Mouse (Mus musculus) kidney, embryonic 16.5 days (tissue): ENCODE measurements at regions not wholly inside any gene's neighbourhood (a gene's known extent, or its start where the extent isn't known, plus 50 kb on each side); places are given as distances from the start of the nearest gene placed in this dataset.

Experiments
- ATAC-seq: fragments of 200-750 bp; cut with Nextera tagmentation; 2 replicates; pipeline ENCODE4 v1.8.0; 2017; ENCODE audit warnings: moderate TSS enrichment; ENCODE audit not compliant: low FRiP score, low TSS enrichment
- H3K27ac ChIP-seq: fragments of 300-500 bp; sonication (generic); 2 replicates; pipeline ENCODE4 v1.5.1; 2014; ENCODE audit warnings: low read length
- H3K27me3 ChIP-seq: fragments of 300-500 bp; sonication (generic); 2 replicates; pipeline ENCODE4 v1.6.1; 2014; ENCODE audit warnings: low read length, control low read depth, mixed read lengths; ENCODE audit not compliant: insufficient read depth
- H3K36me3 ChIP-seq: fragments of 300-500 bp; sonication (generic); 2 replicates; pipeline ENCODE4 v1.6.1; 2014; ENCODE audit warnings: low read length, control low read depth, mixed read lengths; ENCODE audit not compliant: insufficient read depth
- H3K4me1 ChIP-seq: fragments of 300-500 bp; sonication (generic); 2 replicates; pipeline ENCODE4 v1.6.1; 2014; ENCODE audit warnings: low read length, control low read depth, mixed read lengths; ENCODE audit not compliant: insufficient read depth
- H3K4me2 ChIP-seq: fragments of 300-500 bp; sonication (generic); replicated peaks from 2 replicates; pipeline ENCODE4 v1.6.1; 2014; ENCODE audit warnings: low read depth, low read length
- H3K4me3 ChIP-seq: fragments of 300-500 bp; sonication (generic); 2 replicates; pipeline ENCODE4 v1.5.1; 2014; ENCODE audit warnings: mild to moderate bottlenecking, low read length
- H3K9ac ChIP-seq: fragments of 300-500 bp; sonication (generic); replicated peaks from 2 replicates; pipeline ENCODE4 v1.6.1; 2014; ENCODE audit warnings: low read length
- H3K9me3 ChIP-seq: fragments of 300-500 bp; sonication (generic); 2 replicates; pipeline ENCODE4 v1.6.1; 2016; ENCODE audit warnings: low read length, control low read depth
- WGBS: fragments of 180-500 bp; shearing (Covaris S2); extraction: QIAGEN DNeasy Blood & Tissue Kit; methylation state at CpG from one replicate; pipeline ENCODE4 v1.1.7; 2014; 5-methylcytosine and 5-hydroxymethylcytosine counted together

DNA sequence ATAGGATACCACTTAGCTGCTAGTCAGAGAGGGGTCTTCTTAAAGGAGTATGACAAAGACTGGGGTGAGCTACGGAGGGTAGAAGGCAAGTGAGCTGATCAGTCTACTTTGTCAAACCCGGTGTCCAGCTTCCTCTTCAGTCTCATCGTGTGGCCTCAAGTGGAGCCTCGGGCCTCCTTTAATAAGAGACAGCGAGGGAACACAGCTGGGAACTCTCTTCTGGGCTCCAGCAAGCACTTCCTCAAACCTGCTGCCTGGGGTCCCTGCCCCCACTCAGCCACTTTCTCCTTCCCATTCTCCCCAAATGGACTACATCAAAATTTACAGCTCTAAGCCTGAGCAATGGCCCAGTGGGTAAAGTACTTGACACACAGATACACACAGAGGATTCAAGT lies 96.0 kb upstream of the Hs6st1 start:
- H3K36me3 ChIP-seq = no peaks in the 10 kb centered on the region
- no peak overlapping the region for H3K4me3 ChIP-seq
- H3K9me3 ChIP-seq = no peaks in the 10 kb centered on the region
- no peak overlapping the region for H3K27ac ChIP-seq
- H3K4me2 ChIP-seq = no peak overlapping the region
- peaks cover 12% of the 10 kb centered on the region for H3K4me1 ChIP-seq
- 41% methylated on average over 5 of the region's 5 CpGs for WGBS
- H3K27me3 ChIP-seq = no peaks in the 10 kb centered on the region
- no peak overlapping the region for H3K9ac ChIP-seq
- ATAC-seq = 0 out of 2 replicates have a peak, but pooled peaks have one; percentile 54

DNA sequence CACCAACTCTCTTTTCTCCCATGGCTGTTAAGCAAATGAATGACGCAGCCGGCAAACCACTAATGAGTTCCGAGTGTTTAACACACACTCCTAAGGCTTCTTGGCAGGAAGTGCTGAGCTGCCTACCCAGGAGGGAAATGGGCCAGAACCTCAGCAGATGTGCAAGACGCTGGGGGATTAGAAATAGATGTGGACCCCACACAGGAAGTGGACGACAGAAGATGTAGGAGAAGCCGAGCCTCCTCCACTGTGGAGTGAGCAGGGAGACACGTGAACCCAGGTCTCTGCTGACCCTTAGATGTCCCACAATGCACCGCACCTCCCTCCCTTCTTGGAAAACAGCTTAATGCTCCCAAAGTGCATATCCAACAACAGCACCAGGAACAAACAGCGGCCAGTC lies 94.8 kb upstream of the Hs6st1 start:
- peak; percentile 15; the same call in 1 of the 2 replicates for ATAC-seq
- no peaks in the 10 kb centered on the region for H3K36me3 ChIP-seq
- no peak overlapping the region for H3K4me2 ChIP-seq
- no peaks in the 10 kb centered on the region for H3K9me3 ChIP-seq
- no peak overlapping the region for H3K4me3 ChIP-seq
- 32% methylated on average over 9 of the region's 9 CpGs for WGBS
- peaks cover 12% of the 10 kb centered on the region for H3K4me1 ChIP-seq
- H3K27me3 ChIP-seq = no peaks in the 10 kb centered on the region
- no peak overlapping the region for H3K9ac ChIP-seq
- H3K27ac ChIP-seq = peak overlapping the region; percentile 21; the same call in 1 of the 2 replicates

DNA sequence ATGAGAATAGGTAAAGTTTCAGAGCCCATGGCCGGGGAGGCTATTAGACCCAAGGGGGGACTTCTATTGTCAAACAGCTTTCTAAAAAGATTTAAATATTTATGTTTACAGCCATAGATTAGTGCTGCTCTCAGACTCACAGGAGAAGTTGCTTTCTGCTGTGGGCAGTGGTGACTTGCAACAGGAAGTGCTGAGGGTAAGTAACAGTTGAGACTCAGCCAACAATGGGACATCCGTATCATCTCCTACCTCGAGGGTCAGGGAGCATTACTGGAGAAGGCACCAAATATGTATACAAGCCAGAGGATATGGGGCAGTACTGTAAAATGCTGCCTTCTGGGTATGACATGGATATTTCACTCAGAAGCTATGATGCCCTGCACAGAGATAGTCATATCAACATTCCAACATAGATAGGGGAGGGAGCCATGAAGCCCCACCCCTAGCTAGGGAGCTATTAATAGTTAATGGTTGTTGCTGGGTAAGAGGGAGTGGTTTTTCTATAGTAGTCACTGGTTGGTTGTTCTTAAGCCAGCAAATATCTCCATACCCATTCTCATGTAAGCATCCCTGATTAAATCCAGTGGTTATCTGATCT lies 92.5 kb upstream of the Hs6st1 start:
- H3K4me2 ChIP-seq = no peak overlapping the region
- WGBS = 86% methylated on average over 3 of the region's 3 CpGs
- no peak for ATAC-seq
- no peak overlapping the region for H3K27ac ChIP-seq
- H3K27me3 ChIP-seq = no peaks in the 10 kb centered on the region
- H3K4me1 ChIP-seq = peaks cover 12% of the 10 kb centered on the region
- H3K36me3 ChIP-seq = no peaks in the 10 kb centered on the region
- H3K9ac ChIP-seq = no peak overlapping the region
- H3K9me3 ChIP-seq = no peaks in the 10 kb centered on the region
- H3K4me3 ChIP-seq = no peak overlapping the region

DNA sequence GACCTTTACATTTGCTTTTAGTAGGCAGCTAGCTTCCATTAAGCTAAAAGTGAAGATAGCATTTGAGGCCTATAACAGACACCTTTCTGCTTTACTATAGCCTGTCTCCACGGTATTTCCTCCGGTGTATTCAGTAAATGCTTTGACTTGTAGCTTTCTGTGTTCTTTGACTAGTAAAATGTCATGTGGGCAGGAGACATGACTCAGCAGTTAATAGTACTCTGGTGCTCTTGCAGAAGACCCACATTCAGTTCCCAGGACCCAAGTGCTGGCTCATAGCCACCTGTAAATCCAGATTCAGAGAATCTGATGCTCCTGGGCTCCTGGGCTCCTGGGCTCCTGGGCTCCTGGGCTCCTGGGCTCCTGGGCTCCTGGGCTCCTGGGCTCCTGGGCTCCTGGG lies 91.7 kb upstream of the Hs6st1 start:
- H3K9ac ChIP-seq = no peak overlapping the region
- no peaks in the 10 kb centered on the region for H3K27me3 ChIP-seq
- no peak overlapping the region for H3K27ac ChIP-seq
- H3K9me3 ChIP-seq = no peaks in the 10 kb centered on the region
- peaks cover 12% of the 10 kb centered on the region for H3K4me1 ChIP-seq
- ATAC-seq = no peak
- H3K4me3 ChIP-seq = no peak overlapping the region
- WGBS = 88% methylated on average over 2 of the region's 2 CpGs
- H3K4me2 ChIP-seq = no peak overlapping the region
- H3K36me3 ChIP-seq = no peaks in the 10 kb centered on the region

DNA sequence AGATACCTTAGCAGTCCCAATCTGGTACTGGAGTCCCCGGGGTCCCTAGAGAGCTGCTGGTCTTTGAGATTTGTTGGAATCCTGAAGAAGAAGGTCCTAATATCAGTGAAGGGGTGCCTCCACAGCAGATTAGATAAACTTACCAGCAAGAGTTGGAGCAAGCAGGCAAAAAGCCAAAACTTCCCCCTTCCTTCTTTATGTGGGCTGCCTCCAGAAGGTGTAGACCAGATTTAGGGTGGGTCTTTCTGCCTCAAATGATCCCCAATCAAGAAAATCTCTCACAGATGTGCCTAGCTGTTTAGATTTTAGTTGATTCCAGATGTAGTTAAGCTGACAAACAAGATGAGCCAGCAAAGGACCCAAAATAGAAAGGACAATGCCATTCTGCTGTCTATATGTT lies 90.1 kb upstream of the Hs6st1 start:
- Histone ChIP-seq H3K4me2 (no peak overlapping the region), H3K4me1 (peaks cover 8% of the 10 kb centered on the region), H3K4me3 (no peak overlapping the region), H3K9me3 (no peaks in the 10 kb centered on the region), H3K27me3 (no peaks in the 10 kb centered on the region), H3K36me3 (no peaks in the 10 kb centered on the region), H3K27ac (no peak overlapping the region), H3K9ac (no peak overlapping the region)
- 88% methylated on average over 1 of the region's 1 CpGs for WGBS
- ATAC-seq = no peak

DNA sequence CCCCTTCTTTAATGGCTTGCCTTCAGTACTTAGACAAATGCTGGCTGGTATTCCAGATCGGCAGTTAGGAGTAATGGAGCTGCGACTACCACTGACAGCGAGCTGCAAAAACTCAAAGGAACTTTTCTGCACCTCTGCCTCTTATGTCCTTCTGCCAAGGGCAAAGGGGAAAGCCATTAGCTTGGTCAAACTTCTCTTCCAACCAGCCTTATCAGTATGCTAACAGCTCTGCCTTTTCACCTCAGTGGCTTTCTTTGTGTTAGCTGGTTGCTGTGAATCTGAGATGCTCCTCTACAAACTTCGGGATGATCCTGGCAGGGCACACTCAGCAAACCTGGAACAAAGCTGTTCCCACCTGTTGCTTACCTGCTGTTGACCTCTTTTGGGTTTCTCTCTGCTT lies 89.4 kb upstream of the Hs6st1 start:
- Histone ChIP-seq H3K27me3 (no peaks in the 10 kb centered on the region), H3K9ac (no peak overlapping the region), H3K4me1 (peaks cover 1% of the 10 kb centered on the region; the same call in 1 of the 2 replicates), H3K4me3 (no peak overlapping the region), H3K9me3 (no peaks in the 10 kb centered on the region), H3K36me3 (no peaks in the 10 kb centered on the region), H3K27ac (no peak overlapping the region), H3K4me2 (no peak overlapping the region)
- no peak for ATAC-seq
- 70% methylated on average over 4 of the region's 4 CpGs for WGBS

DNA sequence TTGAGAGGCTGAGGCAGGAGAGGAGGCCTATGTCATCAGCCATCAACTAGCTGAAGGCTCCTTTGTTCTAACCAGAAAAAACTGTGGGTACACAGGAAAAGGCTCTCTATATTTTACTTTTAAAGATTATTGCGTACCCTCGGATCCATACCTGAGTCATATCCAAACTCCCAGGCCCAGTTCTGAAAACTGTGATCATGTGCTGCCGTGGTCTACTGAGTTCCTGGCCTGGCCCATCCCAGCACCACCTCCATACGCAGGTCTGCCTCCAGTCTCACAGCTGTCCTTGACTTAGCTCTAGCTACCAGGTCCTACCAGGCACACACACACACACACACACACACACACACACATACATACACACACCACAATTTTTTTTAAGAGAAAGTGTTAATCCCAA lies 87.0 kb upstream of the Hs6st1 start:
- Histone ChIP-seq H3K4me2 (no peak overlapping the region), H3K4me3 (no peak overlapping the region), H3K9me3 (no peaks in the 10 kb centered on the region), H3K27me3 (no peaks in the 10 kb centered on the region), H3K27ac (no peak overlapping the region), H3K4me1 (no peaks in the 10 kb centered on the region), H3K9ac (no peak overlapping the region), H3K36me3 (no peaks in the 10 kb centered on the region)
- WGBS = 86% methylated on average over 4 of the region's 4 CpGs
- no peak for ATAC-seq

DNA sequence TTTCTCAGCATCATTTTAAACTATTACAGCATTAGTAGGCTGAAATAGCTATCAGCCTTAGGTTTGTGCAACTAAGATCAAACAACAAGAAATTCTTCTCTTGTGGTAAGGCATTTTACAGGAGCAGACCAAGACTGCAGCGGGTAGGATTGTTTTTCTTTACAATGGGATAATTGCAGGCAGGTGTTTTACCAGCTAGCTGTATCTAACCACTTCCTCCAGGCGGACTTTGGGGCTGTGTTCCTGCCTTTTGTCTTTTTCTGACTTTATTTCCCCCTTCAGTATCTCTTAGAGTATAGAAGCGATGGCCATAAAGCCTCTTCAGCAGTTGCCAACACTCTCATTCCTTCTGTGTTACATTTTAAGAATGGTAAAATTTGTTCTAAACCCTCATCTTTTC lies 84.8 kb upstream of the Hs6st1 start:
- no peaks in the 10 kb centered on the region for H3K36me3 ChIP-seq
- no peaks in the 10 kb centered on the region for H3K9me3 ChIP-seq
- no peak for ATAC-seq
- no peak overlapping the region for H3K4me3 ChIP-seq
- no peaks in the 10 kb centered on the region for H3K4me1 ChIP-seq
- WGBS = 58% methylated on average over 3 of the region's 3 CpGs
- no peaks in the 10 kb centered on the region for H3K27me3 ChIP-seq
- H3K4me2 ChIP-seq = no peak overlapping the region
- H3K9ac ChIP-seq = no peak overlapping the region
- H3K27ac ChIP-seq = no peak overlapping the region

DNA sequence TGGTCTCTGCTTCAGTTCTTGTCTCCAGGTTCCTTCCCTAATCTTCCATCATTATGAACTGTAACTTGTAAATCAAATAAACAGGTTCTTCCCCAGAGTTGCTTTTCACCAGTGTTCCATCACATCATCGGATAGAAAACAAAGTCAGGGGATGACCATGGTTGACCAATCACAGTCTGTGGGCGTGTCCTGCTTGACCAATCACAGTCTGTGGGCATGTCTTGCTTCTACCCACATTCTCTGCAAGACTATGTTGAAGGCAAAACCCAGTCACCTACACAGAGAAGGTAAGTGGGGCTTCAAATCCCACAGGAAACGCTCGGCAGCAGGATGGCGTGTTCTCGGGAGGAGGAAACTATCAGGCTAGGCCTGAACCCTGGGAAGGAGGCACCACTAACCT lies 82.9 kb upstream of the Hs6st1 start:
- no peak overlapping the region for H3K27ac ChIP-seq
- peaks cover 5% of the 10 kb centered on the region for H3K9me3 ChIP-seq
- H3K9ac ChIP-seq = no peak overlapping the region
- WGBS = 91% methylated on average over 6 of the region's 6 CpGs
- H3K4me1 ChIP-seq = no peaks in the 10 kb centered on the region
- no peak overlapping the region for H3K4me2 ChIP-seq
- ATAC-seq = no peak
- H3K4me3 ChIP-seq = no peak overlapping the region
- H3K36me3 ChIP-seq = no peaks in the 10 kb centered on the region
- H3K27me3 ChIP-seq = no peaks in the 10 kb centered on the region

DNA sequence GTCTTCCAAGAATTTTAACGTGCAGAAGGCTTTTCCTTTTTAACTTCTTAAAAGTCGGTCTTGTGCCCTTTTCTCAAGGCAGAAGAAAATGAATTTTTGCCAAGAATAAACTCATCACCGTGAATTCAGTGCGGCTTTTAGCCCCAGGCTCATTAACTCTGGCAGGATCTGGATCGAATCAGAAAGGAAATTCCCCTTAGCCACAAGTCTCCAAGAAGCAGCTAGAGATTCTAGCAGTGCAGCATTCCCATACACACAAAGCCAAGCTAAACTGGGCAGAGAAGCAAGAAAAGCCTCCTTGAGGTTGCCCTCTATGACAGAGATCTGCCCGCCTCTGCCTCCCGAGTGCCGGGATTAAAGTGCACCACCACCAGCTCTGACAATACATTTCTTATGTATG lies 81.5 kb upstream of the Hs6st1 start:
- H3K4me1 ChIP-seq = no peaks in the 10 kb centered on the region
- H3K9ac ChIP-seq = no peak overlapping the region
- H3K9me3 ChIP-seq = peaks cover 5% of the 10 kb centered on the region
- no peak overlapping the region for H3K4me3 ChIP-seq
- H3K27ac ChIP-seq = no peak overlapping the region
- H3K27me3 ChIP-seq = no peaks in the 10 kb centered on the region
- H3K4me2 ChIP-seq = no peak overlapping the region
- 78% methylated on average over 8 of the region's 8 CpGs for WGBS
- H3K36me3 ChIP-seq = no peaks in the 10 kb centered on the region
- no peak for ATAC-seq
